Mouse (Mus musculus) brain, embryonic 14.5 days (tissue): ENCODE results near the gene Ankrd44.

Experiments used
- CTCF ChIP-seq: fragments of 200-500 bp; IDR thresholded peaks from 2 replicates; pipeline ENCODE4 v1.5.1; 2012; ENCODE audit warnings: inconsistent platforms, mild to moderate bottlenecking, moderate library complexity, borderline replicate concordance; ENCODE audit not compliant: insufficient read depth, insufficient read length; ENCODE audit errors: extremely low read depth
- POLR2A ChIP-seq: fragments of 200-500 bp; IDR thresholded peaks from 2 replicates; pipeline ENCODE4 v1.6.1; 2012; ENCODE audit warnings: mild to moderate bottlenecking, inconsistent platforms, borderline replicate concordance; ENCODE audit not compliant: poor library complexity, insufficient read depth, insufficient read length, severe bottlenecking; ENCODE audit errors: extremely low read depth

- TF ChIP-seq CTCF (no peak), POLR2A (no peak)
Measured at GRCm38 (mm10) chr1:54898656-54899084, 27.5 kb downstream of the Ankrd44 start.
